Mouse (Mus musculus) v-Abl transformed pro-B cells (cell line): ENCODE results near the gene Fosl2.

Experiments used
- in situ Hi-C, 2 experiments: fragments of 400-800 bp; cut with MboI; formaldehyde crosslinking; loops; one replicate each; pipeline ENCODE4 v1.15.1; 2025; ENCODE audit not compliant: unreplicated experiment in 2 of 2

Gene Fosl2

GRCm38 (mm10) chr5:32135336-32136206, at the start of gene Fosl2:
Fosl2 (plus strand) TSS chr5:32135801.
- in situ Hi-C loops = loop anchor here in 1 of 2 experiments (5.0 kb wide), 1 partner anchor 428 kb away; no protein-coding TSS in a partner anchor

DNA sequence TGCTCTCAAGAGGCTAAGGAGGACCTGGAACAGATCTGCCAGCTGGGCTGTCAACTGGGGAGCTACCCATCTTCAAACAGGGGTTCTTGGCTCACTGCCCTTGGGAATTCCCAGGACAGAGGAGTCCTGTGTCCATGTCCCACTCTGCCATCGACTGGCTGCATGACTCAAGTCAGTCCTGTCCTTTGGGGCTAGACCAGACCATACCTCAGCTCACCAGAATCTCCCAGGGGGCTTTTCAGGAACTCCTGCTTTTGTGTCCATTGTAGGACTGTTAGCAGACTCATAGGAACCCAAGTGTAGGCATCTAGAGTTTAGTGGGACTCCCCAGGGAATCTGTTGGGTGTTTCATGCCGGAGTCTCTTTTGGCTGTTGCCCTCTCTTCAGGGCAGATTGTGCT, 49.6 kb upstream of the Fosl2 start:
- in situ Hi-C loops = no loop called here

GRCm38 (mm10) chr5:32086526-32087090, 49.0 kb upstream of the Fosl2 start:
- in situ Hi-C loops = no loop called here

GRCm38 (mm10) chr5:32089481-32089880, 46.1 kb upstream of the Fosl2 start:
- in situ Hi-C loops = no loop called here

GRCm38 (mm10) chr5:32092281-32092680, 43.3 kb upstream of the Fosl2 start:
- in situ Hi-C loops = no loop called here

DNA sequence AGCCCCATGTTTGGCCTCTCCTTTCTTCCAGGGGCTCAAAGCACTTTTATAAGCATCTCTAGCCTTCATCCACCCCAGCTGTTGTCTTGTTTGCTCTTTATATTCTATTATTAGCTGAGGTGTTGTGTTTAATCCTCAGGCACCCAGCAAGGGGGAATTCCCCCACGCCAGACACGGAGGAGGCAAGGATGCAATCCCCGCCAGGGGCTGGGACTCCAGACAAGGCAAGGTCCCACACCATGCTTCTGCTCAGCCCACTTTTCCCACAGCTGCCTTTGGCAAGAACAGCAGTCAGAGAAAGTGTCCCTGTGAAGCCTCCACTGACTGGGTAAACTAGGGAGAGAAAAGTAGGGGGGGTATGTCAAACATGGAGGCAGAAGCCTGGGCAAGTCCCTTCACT, 36.9 kb upstream of the Fosl2 start:
- in situ Hi-C loops = no loop called here

GRCm38 (mm10) chr5:32102484-32102883, 33.1 kb upstream of the Fosl2 start:
- in situ Hi-C loops = no loop called here

DNA sequence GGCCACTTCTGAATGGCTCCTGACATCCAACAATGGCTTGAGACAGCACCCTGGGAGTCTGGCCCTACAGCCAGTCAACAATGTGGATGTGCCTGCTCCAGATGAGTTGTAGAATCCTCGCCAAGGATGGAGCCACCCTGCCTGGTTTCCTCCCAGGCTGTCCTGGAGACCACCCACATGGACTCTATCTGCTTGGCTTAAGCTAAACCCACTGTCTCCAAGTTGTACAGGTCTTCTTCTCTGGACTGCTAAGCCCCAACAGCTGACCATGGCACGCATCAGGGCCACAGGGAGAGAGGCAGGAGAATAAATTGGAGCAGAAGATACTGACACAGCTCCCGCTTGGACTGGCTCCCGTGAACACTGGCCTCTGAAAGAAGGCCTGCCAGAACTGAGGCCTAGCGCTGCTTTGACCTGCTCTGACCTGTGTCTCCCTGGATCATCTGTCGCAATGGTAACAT, 32.6 kb upstream of the Fosl2 start:
- in situ Hi-C loops = no loop called here

DNA sequence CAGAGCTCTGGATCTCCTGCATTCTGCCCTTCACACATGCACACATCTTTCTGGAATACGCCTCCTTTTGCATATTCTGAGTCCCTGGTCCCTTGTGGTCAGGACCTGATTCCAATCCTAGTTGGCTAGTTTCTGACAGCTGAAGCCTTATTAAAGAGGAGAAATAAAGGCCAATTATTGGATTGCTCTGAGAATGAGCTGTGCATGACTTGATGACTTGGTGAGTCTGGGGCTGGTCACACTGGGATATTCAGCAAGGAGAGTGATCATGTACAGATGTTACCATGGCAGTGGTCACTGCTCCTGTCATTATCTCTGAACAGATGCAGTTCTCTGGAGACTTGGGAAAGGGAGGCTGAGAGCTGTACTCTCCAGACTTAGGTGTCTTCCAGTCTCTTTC, 32.1 kb upstream of the Fosl2 start:
- in situ Hi-C loops = no loop called here

DNA sequence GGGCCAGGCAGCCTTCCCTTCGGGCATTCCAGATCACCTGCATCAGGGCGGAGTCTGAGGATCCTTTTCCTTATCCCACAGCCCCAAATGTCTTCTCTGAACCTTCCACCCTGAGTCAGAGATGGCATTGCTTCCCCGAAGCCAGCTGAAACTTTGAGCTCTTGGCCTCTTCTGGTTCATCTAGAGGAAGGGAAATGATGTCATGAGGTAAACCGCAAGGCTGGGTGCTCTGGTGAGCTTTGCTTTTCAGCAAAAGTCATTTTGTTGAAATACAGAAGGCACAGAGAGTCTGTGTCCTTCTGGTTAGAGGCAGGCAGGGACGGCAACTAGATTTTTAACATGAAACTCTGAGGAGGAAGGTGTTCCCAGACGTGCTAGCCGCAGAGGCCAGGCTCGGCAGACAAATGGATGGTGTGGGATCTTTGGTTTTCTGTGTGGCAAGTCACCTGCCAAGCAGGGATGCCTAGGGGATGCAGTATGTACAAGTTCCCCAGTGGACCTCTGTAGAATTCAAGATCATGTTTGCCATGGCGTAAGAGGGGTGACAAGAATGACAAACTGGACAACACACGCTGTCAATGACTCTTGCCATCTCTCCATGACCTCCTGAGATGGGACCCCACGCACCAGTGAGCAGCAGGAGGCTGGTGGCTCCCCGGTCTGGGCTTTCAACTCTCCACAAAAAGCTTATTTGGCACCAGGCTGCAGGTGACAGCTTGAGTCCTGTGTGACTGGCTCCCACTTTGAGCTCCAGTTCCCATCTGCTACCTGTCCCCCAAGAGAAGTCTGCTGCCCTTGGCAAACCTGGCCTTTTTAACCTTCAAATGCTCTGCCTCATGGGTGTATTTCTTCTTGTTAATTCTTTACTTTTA, 31.2 kb upstream of the Fosl2 start:
- in situ Hi-C loops = no loop called here

DNA sequence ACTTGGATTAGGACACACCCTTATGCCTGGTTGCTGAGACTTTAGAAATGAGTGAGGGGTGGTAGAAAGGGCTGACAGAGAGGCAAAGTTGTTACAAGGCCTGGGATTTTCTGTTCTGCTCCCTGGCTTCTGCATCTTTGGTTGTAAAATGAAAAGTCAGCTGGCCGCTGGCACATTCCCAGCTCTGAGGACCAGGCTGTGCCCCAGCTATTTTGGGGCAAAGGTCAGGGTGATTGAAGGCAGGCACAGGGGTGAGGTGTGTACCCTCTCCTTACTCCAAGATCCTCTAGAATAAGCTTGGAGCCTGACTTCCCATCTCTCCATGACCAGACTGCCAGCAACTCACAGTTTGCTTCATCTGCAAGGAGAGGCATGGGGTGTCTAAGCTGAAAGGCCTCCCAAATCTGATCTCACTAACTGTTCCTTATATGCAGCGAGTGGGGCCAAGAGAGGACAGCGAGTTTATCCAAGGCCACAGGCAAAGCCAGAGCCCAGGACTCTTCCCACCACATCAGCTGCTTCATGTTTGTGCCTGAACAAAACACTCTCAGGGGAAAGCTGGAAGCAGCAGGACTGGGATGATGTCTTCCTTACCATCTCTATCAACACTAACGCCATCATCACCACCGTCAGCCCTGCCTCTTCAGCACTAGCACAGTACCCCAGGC, 29.0 kb upstream of the Fosl2 start:
- in situ Hi-C loops = no loop called here

DNA sequence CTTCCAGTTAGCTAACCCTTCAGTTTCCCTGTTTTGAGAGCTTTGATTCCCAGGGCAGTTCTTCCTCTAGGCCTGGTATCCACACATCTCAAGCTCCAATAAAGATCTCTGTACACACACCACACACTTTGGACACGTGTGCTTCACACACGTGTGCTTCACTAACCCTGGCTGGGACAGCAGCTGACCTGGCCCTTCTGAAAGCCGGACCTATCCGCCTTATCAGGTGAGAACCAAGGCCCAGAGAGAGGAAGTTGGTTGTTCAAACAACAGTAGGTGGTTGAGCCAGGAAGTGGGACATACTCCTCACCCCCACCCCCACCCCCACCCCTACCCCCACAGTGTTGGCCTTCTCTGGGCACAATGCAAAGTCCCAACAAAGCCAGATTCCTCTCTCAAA, 24.9 kb upstream of the Fosl2 start:
- in situ Hi-C loops = no loop called here

GRCm38 (mm10) chr5:32112206-32112916, 23.2 kb upstream of the Fosl2 start:
- in situ Hi-C loops = no loop called here

DNA sequence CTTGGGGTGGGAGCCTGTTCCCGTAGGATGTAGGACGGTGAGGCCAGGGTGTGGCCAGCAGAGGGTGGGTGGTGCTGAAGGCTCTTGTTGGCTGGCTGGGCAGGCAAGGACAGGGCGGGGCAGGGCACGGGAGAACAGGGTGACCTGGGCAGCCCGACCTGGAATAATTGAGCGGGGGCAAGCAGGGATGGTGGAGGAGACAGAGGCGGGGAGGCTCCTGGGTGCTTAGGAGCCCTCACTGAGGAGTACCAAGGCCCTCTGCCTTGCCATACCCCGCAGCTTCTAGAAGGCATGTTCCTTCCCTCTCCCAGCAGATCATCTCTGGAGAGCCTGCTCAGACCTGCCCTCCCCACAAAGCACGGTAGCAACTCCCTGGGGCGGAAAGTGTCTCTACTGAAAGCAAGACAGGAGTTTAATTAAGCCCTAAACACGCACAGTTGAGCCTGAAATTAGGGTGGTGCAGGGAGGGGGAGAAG, 14.7 kb upstream of the Fosl2 start:
- in situ Hi-C loops = no loop called here

DNA sequence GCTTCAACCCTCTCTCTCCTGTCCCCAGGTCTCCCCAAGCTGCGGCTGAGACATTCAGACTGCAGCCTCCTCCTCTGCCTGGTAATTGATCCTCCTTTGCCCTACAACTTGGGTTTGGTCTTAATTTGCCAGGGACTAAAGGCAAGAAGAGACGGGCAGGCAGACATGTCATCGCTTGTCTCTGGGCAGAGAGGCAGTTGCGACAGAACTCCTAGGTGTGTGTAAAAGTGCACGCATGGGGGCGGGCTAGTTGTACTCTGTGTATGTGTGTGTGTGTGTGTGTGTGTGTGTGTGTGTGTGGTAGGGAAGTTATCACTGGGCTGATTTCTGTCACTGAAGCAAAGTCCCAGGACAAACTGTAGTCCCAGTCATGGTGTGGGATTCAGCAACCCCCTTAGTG, 13.7 kb upstream of the Fosl2 start:
- in situ Hi-C loops = no loop called here

DNA sequence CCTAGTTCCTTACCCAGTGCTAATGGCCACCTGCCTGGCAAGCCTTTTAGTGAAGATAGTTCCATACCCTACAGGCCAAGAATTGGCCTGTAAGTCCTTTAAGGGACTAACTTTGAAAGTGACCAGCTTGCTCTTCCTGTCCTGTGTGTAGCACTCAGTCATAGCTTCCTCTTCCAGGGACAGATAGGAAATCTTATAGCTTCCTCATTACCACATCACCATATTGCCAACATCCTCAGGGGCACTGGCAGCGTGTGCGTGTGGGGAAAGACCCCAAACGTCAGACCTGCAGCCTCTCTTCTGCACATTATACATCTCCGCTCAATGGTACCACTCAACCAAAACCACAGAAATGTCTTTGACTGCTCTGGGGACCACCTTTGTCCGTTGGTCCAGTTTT, 13.2 kb upstream of the Fosl2 start:
- in situ Hi-C loops = no loop called here

- in situ Hi-C loops = no loop called here
These were observed 10.6 kb upstream of the Fosl2 start for GRCm38 (mm10) chr5:32124957-32125356.

GRCm38 (mm10) chr5:32127226-32127625, 8.4 kb upstream of the Fosl2 start:
- in situ Hi-C loops = no loop called here

- in situ Hi-C loops = no loop called here
These were observed 7.7 kb upstream of the Fosl2 start for GRCm38 (mm10) chr5:32127927-32128326.

- in situ Hi-C loops = no loop called here
These were observed 2.6 kb upstream of the Fosl2 start for GRCm38 (mm10) chr5:32132971-32133501.
